Mouse (Mus musculus) gastrocnemius, adult 8-10 months (tissue): ENCODE data around the gene Gm9945. TPM values are rescaled to one million over a fixed set of nuclear protein-coding genes. Genes with fewer than 3 reads are reported as not detected.

Experiments used
- DNase-seq, 2 experiments: peaks; one replicate each; pipeline ENCODE4 v3.0.0; 2022; ENCODE audit warnings: low spot score in 2 of 2
- total RNA-seq, 4 experiments: library from RNA; stranded (reverse); gene quantifications; 2 replicates each; pipeline ENCODE4 v1.2.4; 2022

The Gm9945 gene
- total RNA-seq, 4 experiments from 2014 or later, result not detected

- DNase-seq, result peak in 1 of 2 experiments; percentile 40
Observed at GRCm38 (mm10) chr11:53521821-53522131, 41.8 kb downstream of the Gm9945 start.

GRCm38 (mm10) chr11:53522362-53522761 lies 42.4 kb downstream of the Gm9945 start:
- DNase-seq, result no peak

GRCm38 (mm10) chr11:53522930-53523329 lies 43.0 kb downstream of the Gm9945 start:
- no peak for DNase-seq

- DNase-seq, result no peak
Observed at GRCm38 (mm10) chr11:53523545-53524405, 43.8 kb downstream of the Gm9945 start.

GRCm38 (mm10) chr11:53524905-53525304 lies 44.9 kb downstream of the Gm9945 start:
- no peak for DNase-seq

GRCm38 (mm10) chr11:53525461-53525860 lies 45.5 kb downstream of the Gm9945 start:
- peak in 1 of 2 experiments; percentile 32 for DNase-seq

GRCm38 (mm10) chr11:53528397-53529252 lies 48.7 kb downstream of the Gm9945 start:
- no peak for DNase-seq

- DNase-seq, result peak; percentile 44 to 62
Observed at GRCm38 (mm10) chr11:53529253-53529557, 49.2 kb downstream of the Gm9945 start.

GRCm38 (mm10) chr11:53530001-53530400 lies 50.0 kb downstream of the Gm9945 start:
- no peak for DNase-seq

Other genes with a start within 250 kb of the Gm9945 start
- 10 to 100 TPM; 68.4 to 86.4 (median 78.9) TPM for gene Hspa4, start 179.7 kb upstream of the Gm9945 start, total RNA-seq
- gene Zcchc10, start 155.5 kb upstream of the Gm9945 start, total RNA-seq, result 10 to 100 TPM in 1 of 4 experiments, 1 to 10 TPM in 3; 5.1 to 11.2 (median 6.2) TPM
- gene Aff4, start 129.3 kb upstream of the Gm9945 start, total RNA-seq, result 100 to 1,000 TPM in 1 of 4 experiments, 10 to 100 TPM in 3; 72.4 to 108 (median 78.6) TPM
- not detected for gene Leap2, start 57.0 kb upstream of the Gm9945 start, total RNA-seq
- 1,000 to 10,000 TPM; 1,108 to 1,285 (median 1,159) TPM for gene Uqcrq, start 49.3 kb upstream of the Gm9945 start, total RNA-seq
- under 1 TPM; 0.27 to 0.56 (median 0.28) TPM for gene Gdf9, start 49.1 kb upstream of the Gm9945 start, total RNA-seq
- gene Gm10447, start 23.1 kb upstream of the Gm9945 start, total RNA-seq, result under 1 TPM in 1 of 4 experiments, not detected in 3; 0.11 TPM
- 1 to 10 TPM in 1 of 4 experiments, under 1 TPM in 3; 0.29 to 1.2 (median 0.74) TPM for gene Shroom1, start 23.0 kb upstream of the Gm9945 start, total RNA-seq
- gene Gm9837, start 9.7 kb upstream of the Gm9945 start, total RNA-seq, result not detected
- gene Sowaha, start 108 bp downstream of the Gm9945 start, total RNA-seq, result under 1 TPM in 1 of 4 experiments, not detected in 3; 0.13 TPM
- 1 to 10 TPM; 4.5 to 8.4 (median 7.1) TPM for gene Sept8, start 39.1 kb downstream of the Gm9945 start, total RNA-seq
- 1 to 10 TPM; 3.0 to 6.8 (median 4.0) TPM for gene Kif3a, start 87.2 kb downstream of the Gm9945 start, total RNA-seq
- gene Il4, start 138.5 kb downstream of the Gm9945 start, total RNA-seq, result not detected
- not detected for gene Il13, start 154.5 kb downstream of the Gm9945 start, total RNA-seq
- 1 to 10 TPM; 3.8 to 4.7 (median 4.5) TPM for gene Rad50, start 227.2 kb downstream of the Gm9945 start, total RNA-seq
- gene Il5, start 240.6 kb downstream of the Gm9945 start, total RNA-seq, result not detected